Mouse (Mus musculus): ENCODE measurements around the gene Gm17482. TPM values are rescaled to one million over a fixed set of nuclear protein-coding genes. Genes with fewer than 3 reads are reported as not detected.
A peak's percentile ranks its signal among the peaks of the same experiment; 100 is the strongest.
"Not testable (repeated sequence)": the region's sequence is repeated elsewhere in the genome, so short reads cannot be mapped to it uniquely, and the experiment has no call there.

The Gm17482 gene
- polyA plus RNA-seq, 1 experiment from 2014 or later: not detected

GRCm38 (mm10) chr6:115240431-115240830 is 13.3 kb downstream of the Gm17482 start:
- DNase-seq (ENCODE audit: low spot score); H3K4me3 ChIP-seq (ENCODE audit: low read depth, low read length); H3K4me1 ChIP-seq (replicated peaks; ENCODE audit: control insufficient read depth, insufficient read depth, low read length); H3K36me3 ChIP-seq (ENCODE audit: control insufficient read depth, insufficient read depth, low read length); H3K4me2 ChIP-seq; H3K9me3 ChIP-seq (ENCODE audit: control insufficient read depth, low read length); H3K27me3 ChIP-seq (replicated peaks; ENCODE audit: control insufficient read depth, insufficient read depth, low read length); ATAC-seq (replicated peaks; ENCODE audit: low FRiP score); H3K9ac ChIP-seq (ENCODE audit: low read depth, low read length); H3K27ac ChIP-seq (ENCODE audit: low read depth, low read length): not testable (repeated sequence)
- WGBS: 30% methylated on average over 2 of the region's 2 CpGs

GRCm38 (mm10) chr6:115241131-115241699 is 14.1 kb downstream of the Gm17482 start:
- no peak for DNase-seq (ENCODE audit: low spot score)

GRCm38 (mm10) chr6:115241939-115242338 is 14.8 kb downstream of the Gm17482 start:
- H3K27me3 ChIP-seq (replicated peaks; ENCODE audit: control insufficient read depth, insufficient read depth, low read length): no peaks in the 10 kb centered on the region
- H3K27ac ChIP-seq (ENCODE audit: low read depth, low read length): no peak overlapping the region
- H3K4me1 ChIP-seq (replicated peaks; ENCODE audit: control insufficient read depth, insufficient read depth, low read length): no peaks in the 10 kb centered on the region
- WGBS: 80% methylated on average over 3 of the region's 3 CpGs
- no peak overlapping the region for H3K4me2 ChIP-seq
- DNase-seq (ENCODE audit: low spot score) (no peak), ATAC-seq (replicated peaks; ENCODE audit: low FRiP score) (no peak)
- no peaks in the 10 kb centered on the region for H3K9me3 ChIP-seq (ENCODE audit: control insufficient read depth, low read length)
- no peak overlapping the region for H3K9ac ChIP-seq (ENCODE audit: low read depth, low read length)
- H3K4me3 ChIP-seq (ENCODE audit: low read depth, low read length): no peak overlapping the region
- no peaks in the 10 kb centered on the region for H3K36me3 ChIP-seq (ENCODE audit: control insufficient read depth, insufficient read depth, low read length)

More at GRCm38 (mm10) chr6:115241131-115241699, 14.1 kb downstream of the Gm17482 start:
- no peak overlapping the region for H3K4me2 ChIP-seq
- no peaks in the 10 kb centered on the region for H3K27me3 ChIP-seq (replicated peaks; ENCODE audit: control insufficient read depth, insufficient read depth, low read length)
- no peak overlapping the region for H3K9ac ChIP-seq (ENCODE audit: low read depth, low read length)
- ATAC-seq (replicated peaks; ENCODE audit: low FRiP score): no peak
- 73% methylated on average over 3 of the region's 3 CpGs for WGBS
- H3K4me3 ChIP-seq (ENCODE audit: low read depth, low read length): no peak overlapping the region
- H3K9me3 ChIP-seq (ENCODE audit: control insufficient read depth, low read length): no peaks in the 10 kb centered on the region
- H3K27ac ChIP-seq (ENCODE audit: low read depth, low read length): no peak overlapping the region
- H3K36me3 ChIP-seq (ENCODE audit: control insufficient read depth, insufficient read depth, low read length): no peaks in the 10 kb centered on the region
- H3K4me1 ChIP-seq (replicated peaks; ENCODE audit: control insufficient read depth, insufficient read depth, low read length): no peaks in the 10 kb centered on the region

- DNase-seq (ENCODE audit: low spot score): no peak
- H3K4me2 ChIP-seq: no peak overlapping the region
- no peaks in the 10 kb centered on the region for H3K36me3 ChIP-seq (ENCODE audit: control insufficient read depth, insufficient read depth, low read length)
- H3K27ac ChIP-seq (ENCODE audit: low read depth, low read length): no peak overlapping the region
- whole genome bisulfite sequencing: 67% methylated on average over 2 of the region's 2 CpGs
- no peak overlapping the region for H3K4me3 ChIP-seq (ENCODE audit: low read depth, low read length)
- no peaks in the 10 kb centered on the region for H3K27me3 ChIP-seq (replicated peaks; ENCODE audit: control insufficient read depth, insufficient read depth, low read length)
- no peaks in the 10 kb centered on the region for H3K9me3 ChIP-seq (ENCODE audit: control insufficient read depth, low read length)
- H3K4me1 ChIP-seq (replicated peaks; ENCODE audit: control insufficient read depth, insufficient read depth, low read length): no peaks in the 10 kb centered on the region
- H3K9ac ChIP-seq (ENCODE audit: low read depth, low read length): no peak overlapping the region
- ATAC-seq (replicated peaks; ENCODE audit: low FRiP score): no peak
Observed at GRCm38 (mm10) chr6:115244222-115244621, 17.1 kb downstream of the Gm17482 start.

GRCm38 (mm10) chr6:115245500-115246058 is 18.4 kb downstream of the Gm17482 start:
- DNase-seq (ENCODE audit: low spot score) (no peak), ATAC-seq (replicated peaks; ENCODE audit: low FRiP score) (no peak)
- Histone ChIP-seq H3K4me2 (no peak overlapping the region), H3K9ac (ENCODE audit: low read depth, low read length) (no peak overlapping the region), H3K27me3 (replicated peaks; ENCODE audit: control insufficient read depth, insufficient read depth, low read length) (no peaks in the 10 kb centered on the region), H3K27ac (ENCODE audit: low read depth, low read length) (no peak overlapping the region), H3K9me3 (ENCODE audit: control insufficient read depth, low read length) (no peaks in the 10 kb centered on the region), H3K4me3 (ENCODE audit: low read depth, low read length) (no peak overlapping the region), H3K4me1 (replicated peaks; ENCODE audit: control insufficient read depth, insufficient read depth, low read length) (no peaks in the 10 kb centered on the region), H3K36me3 (ENCODE audit: control insufficient read depth, insufficient read depth, low read length) (no peaks in the 10 kb centered on the region)
- 79% methylated on average over 3 of the region's 3 CpGs for WGBS

- Histone ChIP-seq H3K9me3 (ENCODE audit: control insufficient read depth, low read length) (no peaks in the 10 kb centered on the region), H3K27me3 (replicated peaks; ENCODE audit: control insufficient read depth, insufficient read depth, low read length) (no peaks in the 10 kb centered on the region; the same call in 1 of the 2 replicates), H3K4me2 (peak overlapping the region; percentile 42), H3K4me1 (replicated peaks; ENCODE audit: control insufficient read depth, insufficient read depth, low read length) (no peaks in the 10 kb centered on the region), H3K4me3 (ENCODE audit: low read depth, low read length) (no peak overlapping the region), H3K36me3 (ENCODE audit: control insufficient read depth, insufficient read depth, low read length) (no peaks in the 10 kb centered on the region), H3K27ac (ENCODE audit: low read depth, low read length) (no peak overlapping the region), H3K9ac (ENCODE audit: low read depth, low read length) (no peak overlapping the region)
- no peak for DNase-seq (ENCODE audit: low spot score)
- 16% methylated on average over 13 of the region's 13 CpGs for WGBS
- ATAC-seq (replicated peaks; ENCODE audit: low FRiP score): no peak
Observed at GRCm38 (mm10) chr6:115251531-115251985, 24.4 kb downstream of the Gm17482 start.

- Histone ChIP-seq H3K4me3 (ENCODE audit: low read depth, low read length) (no peak within 1 kb of the TSS), H3K36me3 (ENCODE audit: control insufficient read depth, insufficient read depth, low read length) (no peaks in the 10 kb centered on the region), H3K4me2 (peak within 1 kb of the TSS; percentile 42), H3K9ac (ENCODE audit: low read depth, low read length) (no peak within 1 kb of the TSS), H3K9me3 (ENCODE audit: control insufficient read depth, low read length) (no peaks in the 10 kb centered on the region), H3K4me1 (replicated peaks; ENCODE audit: control insufficient read depth, insufficient read depth, low read length) (no peaks in the 10 kb centered on the region), H3K27me3 (replicated peaks; ENCODE audit: control insufficient read depth, insufficient read depth, low read length) (no peaks in the 10 kb centered on the region; the same call in 1 of the 2 replicates), H3K27ac (ENCODE audit: low read depth, low read length) (no peak within 1 kb of the TSS)
- DNase-seq (ENCODE audit: low spot score): no peak
- WGBS: 39% methylated on average over 7 of the region's 10 CpGs
- ATAC-seq (replicated peaks; ENCODE audit: low FRiP score): no peak
Observed at GRCm38 (mm10) chr6:115252099-115252873, 25.1 kb downstream of the Gm17482 start, which contains the start of gene Timp4. TSS of gene Timp4 (minus strand) at chr6:115252205.

- Histone ChIP-seq H3K27ac (ENCODE audit: low read depth, low read length) (no peak overlapping the region), H3K4me2 (no peak overlapping the region), H3K4me1 (replicated peaks; ENCODE audit: control insufficient read depth, insufficient read depth, low read length) (no peaks in the 10 kb centered on the region), H3K9me3 (ENCODE audit: control insufficient read depth, low read length) (no peaks in the 10 kb centered on the region), H3K36me3 (ENCODE audit: control insufficient read depth, insufficient read depth, low read length) (no peaks in the 10 kb centered on the region), H3K4me3 (ENCODE audit: low read depth, low read length) (no peak overlapping the region), H3K27me3 (replicated peaks; ENCODE audit: control insufficient read depth, insufficient read depth, low read length) (no peaks in the 10 kb centered on the region; the same call in 1 of the 2 replicates), H3K9ac (ENCODE audit: low read depth, low read length) (no peak overlapping the region)
- ATAC-seq (replicated peaks; ENCODE audit: low FRiP score): no peak
- DNase-seq (ENCODE audit: low spot score): no peak
- WGBS: 82% methylated on average over 3 of the region's 3 CpGs
Observed at GRCm38 (mm10) chr6:115255171-115255570, 28.0 kb downstream of the Gm17482 start.

Data from liver, embryonic 11.5 days (tissue).